Mouse (Mus musculus) spleen, adult 2 months (tissue): ENCODE measurements around the gene 4922502D21Rik. TPM values are rescaled to one million over a fixed set of nuclear protein-coding genes. Genes with fewer than 3 reads are reported as not detected.
"Not testable (repeated sequence)": the region's sequence is repeated elsewhere in the genome, so short reads cannot be mapped to it uniquely, and the experiment has no call there.

Experiments used
- DNase-seq, 2 experiments: peaks; one replicate each; pipeline versions ENCODE4 v3.0.0 to v3.0.0-alpha.2; 2012 to 2021; ENCODE audit warnings: low spot score in 2 of 2, low read depth in 1 of 2
- H3K27ac ChIP-seq: fragments of 200-500 bp; 2 replicates; pipeline ENCODE4 v1.5.1; 2012; ENCODE audit warnings: low read length, inconsistent platforms; ENCODE audit not compliant: insufficient read depth
- H3K27me3 ChIP-seq: fragments of 200-500 bp; 2 replicates; pipeline ENCODE4 v1.6.1; 2012; ENCODE audit warnings: mild to moderate bottlenecking, moderate library complexity, low read length, inconsistent platforms; ENCODE audit not compliant: control insufficient read depth, insufficient read depth
- H3K36me3 ChIP-seq: fragments of 200-500 bp; 2 replicates; pipeline ENCODE4 v1.6.1; 2012; ENCODE audit warnings: mild to moderate bottlenecking, low read length, inconsistent platforms; ENCODE audit not compliant: control insufficient read depth, insufficient read depth
- H3K4me1 ChIP-seq: fragments of 200-500 bp; 2 replicates; pipeline ENCODE4 v1.6.1; 2011; ENCODE audit warnings: inconsistent platforms; ENCODE audit not compliant: control insufficient read depth, insufficient read depth, insufficient read length
- H3K4me3 ChIP-seq: fragments of 200-500 bp; 2 replicates; pipeline ENCODE4 v1.5.1; 2011; ENCODE audit warnings: mild to moderate bottlenecking, inconsistent platforms; ENCODE audit not compliant: insufficient read depth, insufficient read length; ENCODE audit errors: extremely low read depth
- CTCF ChIP-seq: fragments of 200-500 bp; IDR thresholded peaks from 2 replicates; pipeline ENCODE4 v1.5.1; 2011; ENCODE audit warnings: mild to moderate bottlenecking, inconsistent platforms; ENCODE audit not compliant: insufficient read depth, insufficient read length, insufficient replicate concordance; ENCODE audit errors: extremely low read depth
- POLR2A ChIP-seq: fragments of 200-500 bp; IDR thresholded peaks from 2 replicates; pipeline ENCODE4 v1.6.1; 2011; ENCODE audit warnings: low read depth, low read length, inconsistent platforms
- WGBS: fragments of 180-500 bp; shearing (Covaris S2); methylation state at CpG from one replicate; pipeline ENCODE4 v1.1.7; 2018; 5-methylcytosine and 5-hydroxymethylcytosine counted together
- polyA plus RNA-seq: library from polyadenylated mRNA; depleted of rRNA; stranded (reverse); fragments of >200 nt; gene quantifications from 2 replicates; pipeline ENCODE4 v1.2.3, GENCODE M21; 2012

4922502D21Rik gene
- polyA plus RNA-seq, 1 experiment, result not detected

- Histone ChIP-seq H3K36me3 (no peaks in the 10 kb centered on the region), H3K27me3 (no peaks in the 10 kb centered on the region), H3K27ac (no peak overlapping the region), H3K4me1 (peaks cover 3% of the 10 kb centered on the region; the same call in 1 of the 2 replicates), H3K4me3 (no peak overlapping the region)
- DNase-seq, result no peak
- TF ChIP-seq POLR2A (no peak), CTCF (no peak)
- 80% methylated on average over 2 of the region's 2 CpGs for WGBS
Measured at GRCm38 (mm10) chr6:129359515-129359914, 27.9 kb upstream of the 4922502D21Rik start.

DNA sequence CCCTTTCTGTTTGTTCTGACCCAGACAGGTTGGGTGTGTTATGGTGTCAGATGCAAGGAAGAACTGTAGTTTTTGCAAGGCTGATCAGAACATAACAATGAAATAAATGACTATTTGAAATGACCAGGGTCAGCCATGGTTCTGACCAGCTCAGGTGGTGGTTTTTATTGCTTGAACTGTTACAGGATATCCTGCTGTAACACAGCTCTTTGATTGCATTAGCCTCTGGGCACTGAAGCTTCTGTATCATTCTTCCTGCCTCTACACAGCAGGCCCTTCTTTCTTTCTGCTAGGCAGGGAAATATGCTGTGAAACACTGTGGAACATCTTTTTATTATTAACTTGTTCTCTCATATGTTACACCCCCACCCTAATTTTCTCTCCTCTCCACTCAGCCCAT, 24.8 kb upstream of the 4922502D21Rik start:
- TF ChIP-seq POLR2A, result no peak
- TF ChIP-seq CTCF, result no peak
- no peaks in the 10 kb centered on the region for H3K27me3 ChIP-seq
- no peak for DNase-seq
- H3K36me3 ChIP-seq, result no peaks in the 10 kb centered on the region
- H3K27ac ChIP-seq, result no peak overlapping the region
- peaks cover 5% of the 10 kb centered on the region; the same call in 1 of the 2 replicates for H3K4me1 ChIP-seq
- H3K4me3 ChIP-seq, result no peak overlapping the region

- 55% methylated on average over 2 of the region's 2 CpGs for WGBS
- DNase-seq, result no peak
- Histone ChIP-seq H3K36me3 (no peaks in the 10 kb centered on the region), H3K27me3 (no peaks in the 10 kb centered on the region), H3K4me1 (peaks cover 7% of the 10 kb centered on the region; the same call in 1 of the 2 replicates), H3K4me3 (no peak overlapping the region), H3K27ac (no peak overlapping the region)
- TF ChIP-seq CTCF, result no peak
- TF ChIP-seq POLR2A, result no peak
Measured at GRCm38 (mm10) chr6:129355774-129356173, 24.2 kb upstream of the 4922502D21Rik start.

DNA sequence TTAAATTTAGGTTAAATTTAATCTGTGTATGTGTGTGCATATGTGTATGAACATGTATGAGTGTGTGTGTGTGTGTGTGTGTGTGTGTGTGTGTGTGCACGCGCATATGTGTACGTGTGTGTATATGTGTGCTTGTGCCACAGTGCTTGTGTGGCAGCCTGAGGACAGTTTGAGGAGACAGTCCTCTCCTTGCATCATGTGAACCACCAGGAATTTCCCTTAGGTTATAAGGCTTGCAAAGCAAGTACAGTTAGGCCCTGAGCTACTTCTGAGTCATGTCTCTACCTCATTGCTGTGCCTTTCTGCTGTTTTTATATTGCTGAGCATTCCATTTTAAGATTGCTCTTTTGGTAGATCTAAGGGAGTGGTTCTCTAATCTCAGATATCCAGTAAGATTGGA, 19.5 kb upstream of the 4922502D21Rik start:
- TF ChIP-seq CTCF (no peak), POLR2A (no peak)
- 72% methylated on average over 3 of the region's 3 CpGs for WGBS
- Histone ChIP-seq H3K27me3 (no peaks in the 10 kb centered on the region), H3K4me3 (no peak overlapping the region), H3K27ac (peak overlapping the region; percentile 51), H3K36me3 (no peaks in the 10 kb centered on the region), H3K4me1 (peaks cover 4% of the 10 kb centered on the region; the same call in 1 of the 2 replicates)
- DNase-seq, result no peak

DNA sequence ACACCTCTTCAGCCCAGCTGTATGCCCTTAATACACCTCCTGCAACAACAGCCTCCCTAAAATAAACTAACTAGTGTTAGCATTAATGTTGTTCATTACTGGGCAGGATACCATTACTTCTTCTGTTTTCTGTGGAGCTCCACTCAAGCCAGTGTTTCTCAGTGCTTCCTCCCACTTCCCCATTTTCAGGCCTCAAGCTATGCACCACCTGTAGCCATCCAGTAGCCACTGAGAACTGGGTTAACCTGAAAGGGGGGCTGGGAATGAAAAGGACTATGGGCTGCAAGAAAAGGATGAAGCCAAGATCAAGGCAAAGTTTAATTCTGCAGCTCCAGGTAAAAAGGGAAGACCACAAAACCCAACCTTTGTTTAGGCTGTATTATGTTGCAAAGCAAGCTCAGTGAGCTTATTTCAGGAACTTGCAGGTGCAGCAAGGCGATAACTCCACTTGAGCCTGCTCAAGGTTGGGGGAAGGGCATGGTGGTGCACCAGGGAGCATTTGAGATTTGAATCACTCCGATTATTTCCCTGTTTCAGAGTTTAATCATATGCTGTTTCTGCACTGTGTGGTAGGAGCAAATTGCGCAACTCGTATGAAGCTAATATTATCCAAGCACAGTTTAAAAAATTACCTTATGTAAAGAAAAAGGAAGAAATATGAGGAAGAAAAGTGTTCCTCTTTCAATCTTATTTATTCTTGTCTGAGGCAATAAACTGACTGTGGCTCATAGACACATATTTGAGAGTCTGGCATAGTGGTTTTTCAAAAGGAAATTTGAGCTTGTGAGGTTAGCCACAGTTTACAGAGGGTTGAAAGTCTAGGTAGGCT, 18.1 kb upstream of the 4922502D21Rik start:
- Histone ChIP-seq H3K4me3 (no peak overlapping the region), H3K27ac (peak overlapping the region; percentile 75), H3K4me1 (peaks cover 4% of the 10 kb centered on the region; the same call in 1 of the 2 replicates), H3K27me3 (no peaks in the 10 kb centered on the region), H3K36me3 (no peaks in the 10 kb centered on the region)
- peak; percentile 18 to 27 for DNase-seq
- no peak for TF ChIP-seq POLR2A
- TF ChIP-seq CTCF, result no peak
- WGBS, result 5% methylated on average over 4 of the region's 4 CpGs

DNA sequence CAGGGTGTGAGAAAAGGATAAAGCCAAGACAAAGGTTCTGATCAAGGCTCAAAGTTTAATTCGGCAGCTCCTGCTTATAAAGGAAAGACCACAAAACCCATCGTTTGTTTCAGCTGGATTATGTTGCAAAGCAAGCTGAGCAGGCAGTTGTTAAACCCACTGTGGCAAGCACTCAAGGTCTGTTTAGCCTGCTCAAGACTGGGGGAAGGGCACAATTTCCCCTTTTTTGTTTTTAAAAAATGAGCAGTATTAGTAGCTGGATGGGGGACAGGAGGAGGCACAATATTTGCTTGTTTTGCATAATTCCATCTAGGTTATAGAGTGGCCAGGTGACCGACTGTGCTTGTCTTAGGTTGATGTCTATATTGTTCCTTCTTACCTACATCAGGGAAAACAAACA, 12.8 kb upstream of the 4922502D21Rik start:
- 19% methylated on average over 3 of the region's 3 CpGs for WGBS
- H3K27ac ChIP-seq, result no peak overlapping the region

GRCm38 (mm10) chr6:129342391-129342790, 10.8 kb upstream of the 4922502D21Rik start, which contains the start of gene Clec12a:
Gene Clec12a, plus strand, starts transcription at chr6:129342691.
- not testable (repeated sequence) for H3K4me1 ChIP-seq, H3K27ac ChIP-seq, H3K27me3 ChIP-seq, H3K36me3 ChIP-seq, DNase-seq, H3K4me3 ChIP-seq
- 85% methylated on average over 4 of the region's 4 CpGs for WGBS

More for the DNA sequence above, 12.8 kb upstream of the 4922502D21Rik start:
- peak in 1 of 2 experiments; percentile 23 for DNase-seq
- Histone ChIP-seq H3K36me3 (no peaks in the 10 kb centered on the region), H3K27me3 (no peaks in the 10 kb centered on the region), H3K4me1 (peaks cover 4% of the 10 kb centered on the region; the same call in 1 of the 2 replicates), H3K4me3 (no peak overlapping the region)
- TF ChIP-seq POLR2A (no peak), CTCF (no peak)
